Mouse (Mus musculus) ovary, adult 10 weeks (tissue): Measurements from ENCODE around the gene Plk3. TPM values are rescaled to one million over a fixed set of nuclear protein-coding genes. Genes with fewer than 3 reads are reported as not detected.

ENCODE experiments used
- polyA plus RNA-seq: library from polyadenylated mRNA; stranded (reverse); fragments of 350-450 nt; fragmentation: Illumina TruSeq; extraction: RNeasy Lipid Tissue Mini Kit (QIAGEN cat#74804); gene quantifications from one replicate; pipeline ENCODE4 v1.2.3, GENCODE M21; 2014

The Plk3 gene
- polyA plus RNA-seq: not detected

DNA sequence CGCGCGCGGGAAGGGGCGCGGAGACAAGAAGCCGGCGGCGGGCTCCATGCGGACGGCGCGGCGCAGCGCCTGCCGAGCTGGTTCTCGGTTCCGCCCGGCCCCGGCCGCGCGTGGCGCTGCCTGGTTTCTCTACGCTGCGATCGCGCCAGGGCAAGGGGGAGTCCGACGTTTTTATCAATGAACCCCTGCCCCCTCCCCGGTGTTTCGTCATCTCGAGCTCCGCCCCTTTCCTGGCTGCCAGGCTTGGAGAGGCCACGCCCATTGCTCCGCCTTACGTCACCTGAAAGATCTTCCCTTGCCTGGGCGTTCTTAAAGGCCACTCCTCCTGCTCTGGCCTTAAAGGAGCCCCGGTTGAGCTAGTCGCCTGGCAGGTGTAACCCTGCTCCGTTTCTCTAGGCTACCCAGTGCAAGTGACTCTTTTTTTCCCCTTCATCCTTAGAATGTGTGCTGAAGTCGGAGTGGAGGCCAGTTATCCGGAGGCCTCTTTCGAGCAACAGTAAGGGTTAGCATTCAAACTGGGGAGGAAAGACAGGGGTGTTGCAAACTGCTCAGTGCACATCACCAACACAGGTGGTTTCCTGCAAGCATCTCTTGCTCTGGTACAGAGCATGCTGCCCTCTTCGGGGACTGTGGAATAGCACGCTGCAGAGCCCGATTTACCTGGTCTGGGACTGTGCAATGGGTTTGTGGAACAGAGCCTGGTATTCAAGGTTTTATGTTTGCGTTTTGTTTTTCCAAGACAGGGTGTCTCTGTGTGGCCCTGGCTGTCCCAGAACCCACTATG is at the start of gene Plk3:
TSS of gene Plk3 (minus strand) at position 147 of the 784 bp plus-strand sequence.

DNA sequence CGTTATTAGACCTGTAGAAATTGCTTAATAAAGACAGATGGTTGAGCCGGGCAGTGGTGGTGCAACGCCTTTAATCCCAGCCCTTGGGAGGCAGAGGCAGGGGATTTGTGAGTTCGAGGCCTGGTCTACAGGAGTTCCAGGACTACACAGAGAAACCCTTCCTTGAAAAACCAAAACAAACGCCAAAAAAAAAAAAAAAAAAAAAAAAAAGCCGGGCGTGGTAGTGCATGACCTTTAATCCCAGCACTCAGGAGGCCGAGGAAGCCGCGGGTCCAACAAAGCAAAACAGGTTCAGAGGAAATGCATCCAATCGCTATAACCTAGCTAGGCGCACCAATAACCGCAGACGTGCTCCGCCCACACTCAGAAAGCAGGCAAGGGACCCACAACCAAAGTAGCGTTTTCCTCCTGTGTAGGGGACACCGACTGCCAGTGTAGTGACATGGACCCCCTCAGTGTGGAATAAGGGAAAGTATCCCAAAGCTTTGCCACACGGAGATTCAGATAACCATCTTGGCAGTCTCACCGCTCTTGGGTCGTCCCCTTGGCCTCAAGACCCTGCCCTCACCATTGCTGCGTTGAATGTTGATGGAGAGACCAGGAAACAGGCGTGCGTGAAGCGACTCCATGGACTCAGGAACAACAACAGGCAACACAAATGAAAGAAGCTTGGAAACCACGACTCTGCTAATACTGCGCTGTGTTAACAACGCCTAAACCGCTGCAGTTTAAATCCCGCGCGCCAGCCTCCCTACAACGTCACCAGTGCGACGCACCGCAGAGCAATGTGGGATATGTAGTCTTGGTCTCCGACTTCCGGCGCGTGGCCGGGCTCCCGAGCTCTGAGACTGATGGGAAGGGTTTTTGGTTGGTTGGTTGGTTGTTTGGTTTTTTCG is 48.3 kb upstream of the Plk3 start, which contains the start of gene Kif2c:
TSS of gene Kif2c (minus strand) at position 777 of the 896 bp plus-strand sequence.

DNA sequence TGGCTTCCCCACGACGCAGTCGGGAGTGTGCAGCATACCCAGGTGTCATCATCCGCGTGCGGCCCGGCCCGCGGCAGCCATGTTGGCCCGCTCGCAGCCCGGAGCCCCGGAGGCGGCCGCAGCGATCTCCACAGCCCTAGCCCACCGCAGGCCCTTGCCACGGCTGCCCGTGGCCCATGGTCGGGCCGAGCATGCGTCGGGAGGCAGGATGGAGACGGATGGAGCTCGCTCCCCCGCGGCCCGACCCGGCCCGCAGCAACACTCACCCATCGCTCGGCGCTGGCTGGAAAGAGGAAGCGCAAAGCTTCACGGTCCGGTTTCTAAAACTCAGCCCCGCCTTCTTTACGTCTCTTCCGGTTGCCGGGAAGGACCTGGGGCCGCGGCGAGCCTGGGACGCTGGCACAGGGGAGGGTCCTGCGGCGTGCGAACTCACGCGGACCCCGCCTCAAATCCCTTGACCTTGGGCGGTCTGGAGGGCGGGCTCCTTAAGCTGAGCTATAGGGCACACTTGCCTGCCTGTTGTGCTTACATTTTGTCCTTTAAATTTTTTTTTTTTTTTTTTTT is 22.1 kb upstream of the Plk3 start, which contains the start of gene Rps8:
TSS of gene Rps8 (minus strand) at position 452 of the 564 bp plus-strand sequence.

DNA sequence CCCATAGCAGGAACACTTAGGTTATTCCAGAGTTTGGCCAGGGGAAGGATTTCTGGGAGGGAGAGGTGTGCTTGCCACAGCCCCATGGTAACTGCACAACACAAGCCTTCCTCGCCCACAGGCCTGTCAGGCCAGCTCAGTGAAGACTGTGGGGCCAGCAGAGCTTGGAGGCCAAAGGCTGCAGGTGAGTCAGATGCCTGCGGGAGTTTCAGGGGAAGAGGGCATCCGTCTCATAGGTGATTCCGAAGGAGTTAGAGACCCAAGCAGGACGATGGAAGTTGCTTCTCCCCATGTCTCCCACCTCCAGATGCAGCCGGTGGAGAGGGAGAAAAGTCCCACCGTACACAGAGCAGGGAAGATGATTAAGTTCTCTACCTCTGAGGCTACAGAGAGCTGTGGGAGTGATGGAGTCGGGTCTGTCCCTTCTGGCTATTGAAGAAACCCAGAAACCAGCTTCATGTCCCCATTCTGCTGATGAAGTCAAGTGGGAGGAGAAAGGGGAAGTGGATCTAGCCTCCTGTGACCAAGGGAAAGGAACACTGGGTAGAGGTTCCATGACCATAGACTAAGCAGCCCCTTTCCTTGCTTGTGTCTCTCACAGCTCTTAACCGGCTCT is 7.0 kb downstream of the Plk3 start, which contains the start of gene Tctex1d4:
TSS of gene Tctex1d4 (plus strand) at position 120 of the 616 bp plus-strand sequence.

DNA sequence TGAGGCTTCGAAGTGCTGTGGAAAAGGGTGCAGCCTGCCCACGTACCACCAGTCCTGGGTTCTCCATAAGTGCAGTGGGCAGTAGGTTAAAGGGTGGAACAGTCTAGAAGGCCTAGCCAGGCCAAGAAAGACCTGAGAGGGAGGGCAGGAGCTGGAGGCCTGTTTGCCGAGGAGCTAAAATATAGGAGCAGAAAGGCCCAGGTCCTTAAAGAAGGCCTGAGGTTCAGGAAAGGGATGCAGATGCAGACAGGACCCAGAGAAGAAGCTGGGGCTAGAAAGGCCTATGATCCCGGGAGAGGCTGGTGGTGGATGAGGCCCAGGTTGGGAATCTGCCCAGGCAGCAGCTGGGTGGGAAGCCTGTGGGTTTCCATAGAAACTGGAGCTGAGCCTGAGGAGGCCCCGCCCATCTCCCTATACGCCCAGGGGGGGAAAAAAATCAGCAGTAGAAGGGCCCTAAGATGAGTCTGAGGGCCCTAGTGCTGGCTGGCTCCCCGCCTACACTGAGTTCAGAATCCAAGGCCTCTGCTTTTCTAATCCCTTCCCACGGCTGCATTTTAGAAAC is 8.3 kb downstream of the Plk3 start, which contains the start of gene Btbd19:
TSS of gene Btbd19 (minus strand) at position 378 of the 562 bp plus-strand sequence.

DNA sequence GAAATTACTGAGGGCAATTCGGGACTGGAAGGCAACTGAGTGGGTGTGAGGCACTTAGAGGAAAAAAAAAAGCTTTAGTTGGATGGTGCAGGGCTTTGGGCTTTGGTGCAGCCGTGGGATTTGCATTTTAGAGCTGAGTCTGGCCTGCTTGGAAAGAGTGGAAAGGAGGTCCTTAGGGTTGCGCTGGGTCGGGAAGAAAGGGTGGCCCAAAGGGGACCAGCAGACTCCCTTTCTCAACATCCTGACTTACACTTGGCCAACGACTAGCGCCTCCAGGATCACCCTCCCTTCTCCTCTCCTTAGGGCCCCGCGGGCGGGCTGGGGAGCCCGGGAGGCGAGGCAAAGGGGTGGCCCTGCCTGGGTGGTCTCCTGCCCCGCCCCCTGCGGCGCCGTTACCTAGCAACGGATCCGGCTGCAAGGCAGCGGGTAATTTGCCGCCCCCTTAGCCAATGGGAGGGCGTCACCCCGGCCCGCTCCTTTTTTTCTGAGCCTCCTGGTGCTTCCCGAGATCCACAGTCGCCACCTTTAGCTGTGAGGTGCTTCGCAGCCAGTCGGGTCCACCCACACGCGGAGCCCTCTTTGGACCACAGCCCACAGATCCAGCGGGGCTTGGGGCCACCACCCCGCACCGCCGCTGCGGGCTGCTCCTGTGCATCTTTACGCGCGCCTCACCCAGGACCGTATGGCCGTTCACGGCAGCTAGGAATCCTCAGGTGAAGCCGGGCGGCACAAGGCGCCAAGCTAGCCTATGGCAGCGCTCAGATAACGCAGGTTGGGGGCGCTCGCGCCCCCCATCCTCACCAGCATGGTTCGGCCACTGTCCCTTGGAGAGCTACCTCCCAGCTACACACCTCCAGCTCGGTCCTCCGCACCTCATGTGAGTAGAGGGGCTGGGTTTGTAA is 38.0 kb downstream of the Plk3 start, which contains the start of gene Ptch2:
TSS of gene Ptch2 (plus strand) at position 525 of the 902 bp plus-strand sequence.

Other genes with a start within 250 kb of the Plk3 start
- gene Urod, start 139.6 kb downstream of the Plk3 start, polyA plus RNA-seq: 7.2 TPM
- 3.3 TPM for gene Hectd3, start 138.6 kb downstream of the Plk3 start, polyA plus RNA-seq
- 23.5 TPM for gene Eif2b3, start 114.6 kb downstream of the Plk3 start, polyA plus RNA-seq
- gene Ptch2, start 37.9 kb downstream of the Plk3 start, polyA plus RNA-seq: not detected
- gene Btbd19, start 8.2 kb downstream of the Plk3 start, polyA plus RNA-seq: 0.54 TPM
- gene Tctex1d4, start 7.2 kb downstream of the Plk3 start, polyA plus RNA-seq: not detected
- 110 TPM for gene Rps8, start 22.3 kb upstream of the Plk3 start, polyA plus RNA-seq
- 10.0 TPM for gene Kif2c, start 48.7 kb upstream of the Plk3 start, polyA plus RNA-seq
- gene Tmem53, start 118.0 kb upstream of the Plk3 start, polyA plus RNA-seq: not detected
- gene Armh1, start 118.2 kb upstream of the Plk3 start, polyA plus RNA-seq: 0.88 TPM